Mouse (Mus musculus) c-Kit-positive CD71-positive TER-119-negative erythroid progenitor cells, embryonic 14.5 days (primary cell): ENCODE measurements around the gene Smchd1.

Source experiments
- DNase-seq: peaks from one replicate; pipeline ENCODE4 v3.0.0-alpha.2; 2013; ENCODE audit warnings: low read depth

The Smchd1 gene

DNA sequence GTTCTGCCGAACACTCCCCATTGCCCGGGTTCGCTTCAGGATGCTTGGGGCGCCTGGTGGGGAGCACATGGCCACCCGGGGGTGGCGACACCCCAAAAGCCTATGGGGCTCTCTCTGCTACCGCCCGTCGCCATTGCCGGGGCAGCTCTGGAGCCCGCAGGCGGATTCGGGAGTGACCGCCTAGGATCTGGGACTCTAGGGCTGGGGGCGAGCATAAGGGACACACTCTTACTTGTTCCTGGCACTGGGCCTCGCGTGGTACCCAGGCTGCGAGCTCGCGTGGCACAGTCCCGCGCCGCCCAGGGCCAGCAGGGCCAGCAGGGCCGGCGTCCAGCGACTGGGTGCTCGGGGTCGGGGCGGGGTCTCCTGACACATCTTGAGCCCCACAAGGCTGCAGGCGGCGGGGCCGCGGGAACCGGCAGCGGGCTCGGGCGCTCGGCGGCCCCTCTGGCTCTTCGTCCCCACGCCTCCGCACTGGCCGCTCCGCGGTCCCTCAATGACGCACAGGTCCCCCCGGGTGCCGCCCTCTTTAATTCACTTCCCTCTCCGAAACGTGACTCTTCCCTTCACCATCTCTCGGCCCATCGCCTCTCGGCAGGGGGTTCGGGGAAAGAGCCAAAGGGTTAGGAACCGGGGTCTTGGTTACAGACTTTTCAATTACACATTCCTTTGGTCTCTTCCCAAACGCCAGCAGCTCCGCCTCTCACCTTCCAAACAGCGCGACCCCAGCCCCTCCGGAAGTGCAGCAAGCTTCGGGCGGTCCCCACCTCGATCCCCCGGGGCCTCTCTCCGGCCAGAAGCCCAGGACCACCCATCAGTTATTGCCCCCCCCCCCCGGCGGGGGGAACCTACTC is 164.4 kb downstream of the Smchd1 start:
- no peak for DNase-seq

DNA sequence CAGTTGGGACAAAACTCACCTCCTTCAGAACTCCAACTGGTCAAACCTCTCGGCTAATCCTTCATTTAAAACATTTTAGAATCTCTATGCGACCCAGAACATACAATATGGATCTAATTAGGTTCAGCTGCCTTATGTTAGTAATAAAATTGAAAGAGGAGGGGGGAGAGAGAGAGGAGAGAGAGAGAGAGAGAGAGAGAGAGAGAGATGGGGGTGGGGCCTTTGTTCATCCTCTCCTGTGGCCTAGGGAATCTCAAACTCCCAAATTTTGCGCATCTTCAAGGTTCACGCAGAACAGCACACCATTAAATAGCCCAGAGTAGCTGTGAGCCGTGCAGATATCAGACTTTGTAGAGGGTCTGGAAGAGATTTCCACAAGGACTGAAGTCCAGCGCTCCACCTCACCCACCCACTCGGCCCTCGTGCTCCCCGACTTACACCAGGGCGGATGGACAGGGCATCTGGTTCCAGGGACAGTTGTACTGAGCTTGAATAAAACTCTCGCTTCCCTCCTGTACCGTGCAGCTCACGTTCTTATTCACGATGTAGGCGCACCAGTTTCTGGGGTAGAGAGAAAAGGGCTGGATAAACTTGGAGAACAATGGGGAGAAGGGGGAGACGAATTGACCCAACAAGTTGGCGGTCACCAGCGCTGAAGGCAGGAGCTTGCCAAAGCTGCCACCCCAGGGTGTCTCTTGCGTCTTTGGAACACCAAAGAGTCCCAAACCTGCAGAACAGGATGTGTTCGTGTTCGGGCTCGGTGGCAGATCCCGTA is 165.2 kb downstream of the Smchd1 start:
- DNase-seq, result no peak

DNA sequence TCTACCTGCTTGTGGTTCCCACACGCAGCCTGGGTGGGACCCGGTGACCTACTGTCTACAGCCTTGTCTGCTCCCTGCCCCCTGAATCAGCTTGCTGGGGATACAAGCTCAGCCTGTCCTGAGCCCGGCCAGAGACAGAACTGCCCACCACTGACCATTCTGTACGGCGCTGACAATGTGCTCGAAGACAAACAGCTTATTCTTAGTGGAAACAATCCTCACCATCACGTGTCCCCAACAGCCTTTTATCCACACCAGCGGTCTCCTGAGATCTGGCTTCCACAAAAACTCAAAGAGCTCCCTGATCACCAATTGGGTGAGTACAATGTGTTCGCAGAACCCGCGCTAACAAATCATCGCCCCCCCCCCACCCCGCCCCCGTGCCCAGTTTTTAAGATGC is 166.0 kb downstream of the Smchd1 start:
- no peak for DNase-seq

DNA sequence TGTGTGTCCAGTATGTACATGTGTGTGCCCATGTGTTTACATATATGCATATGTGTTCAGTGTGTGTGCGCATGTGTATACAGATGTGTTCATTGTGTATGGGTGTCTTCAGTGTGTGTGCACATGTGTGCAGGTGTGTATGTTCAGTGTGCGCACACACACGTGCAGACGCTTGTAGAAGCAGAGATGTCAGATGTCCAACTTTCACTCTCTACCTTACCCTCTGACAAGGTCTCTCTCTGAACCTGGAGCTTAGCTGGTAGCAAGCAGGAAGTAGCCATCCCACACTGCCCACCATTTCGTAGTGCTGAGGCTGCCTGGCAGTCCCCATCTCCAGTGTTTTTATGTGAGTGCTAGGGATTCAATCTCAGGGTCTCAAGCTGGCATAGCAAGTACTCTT is 166.8 kb downstream of the Smchd1 start:
- DNase-seq, result no peak

DNA sequence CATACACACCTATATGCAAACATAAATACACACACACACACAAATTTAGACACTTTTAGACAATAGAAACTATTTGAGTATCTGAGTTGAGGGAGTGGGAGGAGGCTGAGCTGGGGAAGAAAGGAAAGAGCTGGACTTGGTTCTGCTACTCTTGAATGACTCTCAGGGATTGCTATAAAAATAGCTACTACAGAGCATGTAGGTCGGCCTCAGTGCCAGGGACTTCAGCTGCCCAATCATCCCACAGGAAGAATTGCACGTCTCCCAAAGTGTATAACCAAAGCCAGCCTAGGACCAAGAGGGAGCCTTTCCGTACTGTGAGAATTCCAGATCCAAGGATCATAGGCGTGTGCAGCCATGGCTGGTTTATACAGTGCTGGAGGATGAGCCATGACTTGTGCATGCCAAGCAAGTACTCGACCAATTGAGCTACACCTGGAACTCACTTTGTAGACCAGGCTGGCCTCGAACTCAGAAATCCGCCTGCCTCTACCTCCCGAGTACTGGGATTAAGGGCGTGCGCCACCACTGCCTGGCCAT is 167.8 kb downstream of the Smchd1 start:
- DNase-seq, result no peak

DNA sequence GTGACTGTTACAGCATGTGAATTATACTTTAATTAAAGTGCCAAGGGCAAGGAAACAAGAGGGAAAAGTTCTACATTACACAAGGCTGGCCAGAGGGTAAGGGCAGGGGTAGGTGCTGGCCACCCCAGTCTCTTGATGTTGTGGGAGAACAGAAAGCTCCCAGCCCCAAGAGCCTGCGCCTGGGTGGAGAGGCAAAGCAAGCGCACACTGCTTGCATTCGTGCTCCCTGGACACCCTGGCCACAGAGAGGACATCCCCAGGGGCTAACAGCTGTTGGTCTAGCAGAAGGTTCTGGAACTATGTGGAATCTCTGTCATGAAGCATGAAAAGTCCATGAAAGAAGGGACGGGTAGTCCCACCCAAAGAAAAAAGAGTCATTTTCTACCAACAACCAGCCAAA is 168.4 kb downstream of the Smchd1 start:
- no peak for DNase-seq

DNA sequence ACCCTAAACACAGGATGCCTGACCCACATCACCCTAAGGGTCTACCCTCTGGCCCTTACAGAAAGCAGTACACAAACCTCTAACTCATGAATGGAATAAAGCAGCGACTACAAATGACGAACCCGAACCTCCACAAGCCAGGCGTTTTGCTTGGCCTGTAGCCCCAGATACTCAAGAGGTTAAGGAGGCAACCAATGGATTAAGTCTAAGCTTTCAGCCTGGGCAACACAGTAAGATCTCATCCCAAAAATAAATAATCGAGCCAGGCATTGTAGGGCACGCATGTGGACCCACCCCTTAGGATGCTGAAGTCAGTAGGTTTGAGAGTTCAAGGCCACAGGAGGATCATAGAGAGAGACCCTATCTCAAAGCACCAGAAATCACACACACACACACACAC is 169.1 kb downstream of the Smchd1 start:
- DNase-seq, result no peak

DNA sequence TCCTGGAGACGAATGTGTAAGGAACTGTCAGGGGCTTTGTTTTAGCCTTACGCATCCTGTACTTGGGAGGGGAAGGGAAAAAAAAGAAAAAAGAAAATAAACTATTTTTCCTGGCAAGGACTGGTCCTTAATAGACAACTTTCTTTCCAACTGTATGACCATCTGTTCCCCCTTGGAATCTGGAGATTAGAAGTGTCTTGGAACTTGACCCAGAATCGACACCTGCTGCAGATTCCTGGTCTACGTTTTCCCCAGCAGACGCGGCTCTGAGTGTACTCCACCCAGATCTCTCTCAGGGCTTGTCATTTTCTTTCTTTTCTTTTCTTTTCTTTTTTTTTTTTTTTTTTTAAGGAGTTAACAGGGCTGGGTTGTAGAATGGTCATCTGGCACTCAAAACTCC is 171.7 kb downstream of the Smchd1 start:
- no peak for DNase-seq

DNA sequence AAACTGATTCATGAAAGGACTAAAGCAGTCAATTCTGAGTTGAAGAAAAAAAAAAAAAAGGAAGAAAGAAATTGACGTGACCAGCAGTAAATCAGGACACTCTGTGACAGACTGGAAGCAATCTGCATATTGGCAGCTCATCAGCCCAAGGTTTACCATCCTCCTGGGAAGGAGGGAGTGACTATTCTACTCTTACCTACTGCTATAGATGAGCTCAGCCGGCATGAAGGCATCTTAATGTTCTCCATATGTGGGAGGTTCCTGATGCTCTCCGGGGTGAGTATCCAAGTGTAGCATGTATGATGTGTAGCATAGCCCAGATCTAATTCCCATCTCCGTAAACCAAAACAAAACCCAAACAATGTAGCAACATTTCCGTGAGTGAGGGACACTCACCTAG is 173.7 kb downstream of the Smchd1 start:
- DNase-seq, result no peak

DNA sequence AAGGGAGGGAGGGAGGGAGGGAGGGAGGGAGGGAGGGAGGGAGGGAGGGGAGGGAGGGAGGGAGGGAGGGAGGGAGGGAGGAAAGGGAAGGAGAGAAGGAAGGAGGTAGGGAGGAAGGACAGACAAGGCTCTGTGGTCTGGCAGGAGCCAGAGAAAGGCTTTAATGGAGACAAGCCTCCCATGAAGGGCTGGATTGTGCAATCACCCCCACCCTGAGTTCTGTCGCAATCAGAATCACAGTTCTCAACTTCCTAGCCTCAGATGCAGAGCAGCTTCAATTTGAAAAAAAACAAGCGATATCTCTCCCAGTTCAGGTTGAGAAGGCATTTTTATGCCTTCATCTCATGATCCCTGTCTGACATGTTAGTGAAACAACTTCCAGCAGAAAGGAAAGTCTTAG is 174.8 kb downstream of the Smchd1 start:
- no peak for DNase-seq

DNA sequence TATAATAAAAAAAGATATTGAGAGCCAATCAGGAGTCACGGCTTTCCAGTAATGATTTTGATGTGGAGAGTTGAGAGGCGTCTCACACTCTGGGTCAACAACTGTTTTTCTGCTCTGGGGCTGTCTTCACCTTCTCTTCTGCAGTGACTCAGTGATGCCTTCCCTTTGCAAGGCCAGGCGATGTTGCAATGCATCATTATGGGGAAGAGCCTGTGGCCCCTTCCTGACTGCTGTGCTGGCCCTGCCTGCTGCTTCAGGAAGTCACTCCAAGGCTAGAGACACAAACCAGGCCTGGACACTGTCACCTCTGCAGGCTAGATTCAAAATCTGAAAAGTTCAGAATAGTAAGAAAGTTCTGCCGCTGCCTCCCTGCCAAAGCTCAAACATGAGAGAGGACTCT is 175.3 kb downstream of the Smchd1 start:
- no peak for DNase-seq

DNA sequence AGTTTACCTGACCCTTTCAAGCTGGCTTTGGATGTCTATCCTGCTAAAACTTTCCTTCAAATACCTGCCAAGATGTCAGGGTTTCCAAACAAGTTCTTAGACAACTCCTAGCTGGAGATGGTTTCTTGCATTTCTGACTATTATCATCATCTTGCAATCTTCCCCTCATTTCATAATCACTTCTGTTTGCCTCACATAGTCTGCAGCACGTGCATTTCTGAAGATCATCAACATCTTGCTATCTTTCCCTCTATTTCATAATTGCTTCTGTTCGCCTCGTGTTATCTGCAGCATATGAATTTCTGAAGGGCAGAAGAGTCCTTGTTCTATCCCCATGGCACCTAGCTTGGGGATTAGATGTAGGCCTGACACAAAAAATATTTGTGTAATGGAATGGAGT is 180.6 kb downstream of the Smchd1 start:
- no peak for DNase-seq
